Mouse (Mus musculus): ENCODE data around the gene Celf6.

The Celf6 gene

DNA sequence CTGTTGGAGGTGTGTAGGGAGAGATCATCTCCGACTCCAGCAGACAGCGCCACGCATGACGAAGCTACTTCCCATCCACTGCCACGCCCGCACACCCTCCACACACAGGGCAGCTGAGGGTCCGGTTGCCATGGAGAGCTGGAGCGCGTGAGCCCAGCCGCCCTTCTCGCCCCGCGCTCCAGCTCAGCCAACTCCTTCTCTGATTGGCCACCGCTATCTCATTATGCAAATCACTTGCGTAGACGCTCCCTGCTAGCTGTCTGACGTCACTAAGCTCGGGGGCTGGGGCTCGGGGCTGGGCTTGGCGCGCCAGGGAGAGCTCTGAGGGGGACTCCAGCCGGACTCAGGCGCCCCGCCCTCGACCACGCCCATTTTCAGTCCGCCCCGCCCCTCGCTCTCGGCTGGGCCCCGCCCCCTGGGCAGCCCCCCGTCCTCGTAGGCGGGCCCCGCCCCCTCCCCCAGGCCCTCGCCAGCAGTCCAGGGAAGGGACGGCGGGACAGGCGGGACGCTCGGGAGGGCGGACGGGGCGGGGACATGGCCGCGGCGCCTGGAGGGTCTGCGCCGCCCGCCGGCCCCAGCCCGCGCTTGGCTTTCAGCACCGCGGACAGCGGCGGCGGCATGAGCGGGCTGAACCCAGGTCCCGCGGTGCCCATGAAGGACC is at the start of gene Celf6:
Gene Celf6, plus strand, starts transcription at position 74 of the 661 bp plus-strand sequence.
- DNase-seq: peak; percentile 73 to 84

DNA sequence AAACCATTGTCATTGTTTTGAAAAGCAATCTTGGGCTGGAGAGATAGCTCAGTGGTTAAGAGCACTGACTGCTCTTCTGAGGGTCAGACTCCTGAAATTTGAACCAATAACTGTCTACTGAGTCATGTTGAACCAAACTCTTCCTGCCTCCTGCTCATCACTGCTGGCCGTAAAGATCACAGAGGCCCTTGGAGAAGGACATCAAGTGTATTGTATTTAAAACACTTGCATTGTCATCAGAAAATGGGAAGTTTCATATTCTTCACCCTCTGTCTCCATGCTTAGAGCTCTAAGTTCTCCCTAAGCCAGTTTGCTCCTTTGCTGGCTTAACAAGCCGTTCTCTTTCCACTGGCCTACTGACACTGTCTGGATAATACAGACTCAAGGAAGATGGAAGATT is 49.4 kb upstream of the Celf6 start:
- DNase-seq: no peak

DNA sequence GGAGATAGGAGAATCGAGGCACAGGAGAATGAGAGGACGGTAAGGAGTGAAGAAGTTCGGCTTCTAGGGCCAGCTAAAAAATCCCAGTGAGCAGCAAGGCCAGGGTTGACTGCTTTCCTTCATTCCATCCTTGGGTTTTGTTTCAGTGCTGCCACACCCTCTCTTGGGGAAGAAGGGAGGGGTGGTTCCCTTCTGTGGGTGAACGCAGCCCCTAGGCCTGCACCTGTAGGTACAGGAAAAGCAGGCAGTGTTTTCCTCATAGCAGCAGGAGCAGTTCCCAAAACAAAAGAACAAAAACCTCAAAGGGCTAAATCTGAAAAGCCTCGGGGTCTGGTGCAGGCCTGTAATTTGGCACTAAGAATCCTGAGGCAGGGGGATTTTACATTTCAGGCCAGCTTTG is 46.1 kb upstream of the Celf6 start:
- no peak for DNase-seq

DNA sequence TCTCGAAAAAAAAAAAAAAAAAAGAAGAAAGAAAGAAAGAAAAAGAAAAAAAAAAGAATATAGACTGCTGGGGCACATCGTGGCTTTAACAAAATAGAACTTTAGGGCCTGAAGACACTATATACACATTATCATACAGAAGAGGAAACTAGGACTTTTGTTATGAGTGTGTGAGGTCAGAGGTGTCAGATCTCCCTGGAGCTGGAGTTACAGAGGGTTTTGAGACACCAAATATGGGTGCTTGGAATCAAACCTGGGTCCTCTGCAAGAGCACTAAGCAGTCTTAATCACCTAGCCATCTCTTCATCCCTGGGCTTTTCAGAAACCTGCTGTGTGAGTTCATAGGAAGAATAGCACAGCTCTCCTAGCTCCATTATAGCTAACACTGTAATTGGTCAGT is 44.3 kb upstream of the Celf6 start:
- DNase-seq: no peak

DNA sequence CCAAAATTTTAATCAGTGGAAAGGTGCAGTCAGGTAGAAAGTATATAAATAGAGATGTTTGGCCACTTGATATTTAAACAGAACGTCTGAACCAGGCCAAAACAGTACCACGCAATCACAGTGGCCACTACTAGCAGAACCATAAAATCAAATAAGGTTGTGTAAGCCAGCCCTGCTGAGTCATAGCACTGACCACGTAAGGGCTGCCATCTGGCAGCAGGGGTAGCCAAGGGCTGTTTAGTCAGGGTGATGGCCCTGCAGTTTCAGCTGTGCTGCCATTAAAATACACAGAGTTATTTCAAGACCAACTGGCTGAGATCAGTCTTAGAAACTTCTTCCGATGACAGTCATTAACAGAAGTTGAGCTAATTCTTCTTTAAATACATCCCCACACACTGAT is 43.8 kb upstream of the Celf6 start:
- DNase-seq: no peak

DNA sequence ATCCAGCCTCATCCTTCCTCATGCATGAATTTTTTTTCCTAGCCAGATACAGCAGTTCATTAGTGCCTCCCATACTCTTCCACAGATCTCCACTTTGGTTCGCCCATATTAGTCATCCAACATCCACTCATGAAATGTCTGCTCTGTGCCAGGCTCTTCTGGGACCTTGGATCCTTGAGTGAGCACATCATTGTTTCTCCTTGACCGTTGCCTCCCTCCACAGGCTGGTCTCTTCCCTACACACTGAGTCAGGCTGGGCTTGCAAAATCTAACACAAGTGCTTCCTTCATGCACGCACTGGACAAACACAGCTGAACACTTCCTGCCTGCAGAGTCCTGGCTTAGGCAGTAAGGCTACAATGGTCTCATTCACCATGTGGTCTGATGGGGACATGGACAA is 40.1 kb upstream of the Celf6 start:
- no peak for DNase-seq

DNA sequence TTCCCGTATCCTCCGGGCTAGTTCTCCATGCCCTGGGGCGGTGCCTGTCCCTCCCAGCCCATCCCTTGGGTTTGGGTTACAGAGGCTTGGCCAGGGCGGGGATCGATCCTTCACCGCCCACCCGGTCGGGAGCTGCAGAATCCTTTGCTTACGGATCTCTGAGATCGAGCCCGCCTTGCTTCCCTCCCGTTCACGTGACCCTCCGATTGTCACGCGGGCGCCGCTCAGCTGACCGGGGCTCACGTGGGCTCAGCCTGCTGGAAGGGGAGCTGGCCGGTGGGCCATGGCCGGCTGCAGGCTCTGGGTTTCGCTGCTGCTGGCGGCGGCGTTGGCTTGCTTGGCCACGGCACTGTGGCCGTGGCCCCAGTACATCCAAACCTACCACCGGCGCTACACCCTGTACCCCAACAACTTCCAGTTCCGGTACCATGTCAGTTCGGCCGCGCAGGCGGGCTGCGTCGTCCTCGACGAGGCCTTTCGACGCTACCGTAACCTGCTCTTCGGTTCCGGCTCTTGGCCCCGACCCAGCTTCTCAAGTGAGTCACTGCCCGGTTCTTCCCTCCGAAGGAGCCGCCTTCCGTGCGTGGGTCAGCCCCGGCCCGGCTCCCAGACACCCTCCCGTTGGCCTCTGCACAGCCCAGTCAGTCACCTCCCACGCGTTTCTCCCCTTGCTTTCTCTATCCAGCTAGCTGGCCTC is 38.1 kb upstream of the Celf6 start, which contains the start of the genes Hexa and Tmem202:
Gene Hexa, plus strand, starts transcription at position 100 of the 697 bp plus-strand sequence.
Gene Tmem202, minus strand, starts transcription at position 407 of the 697 bp plus-strand sequence.
- DNase-seq: peak; percentile 81 to 90

DNA sequence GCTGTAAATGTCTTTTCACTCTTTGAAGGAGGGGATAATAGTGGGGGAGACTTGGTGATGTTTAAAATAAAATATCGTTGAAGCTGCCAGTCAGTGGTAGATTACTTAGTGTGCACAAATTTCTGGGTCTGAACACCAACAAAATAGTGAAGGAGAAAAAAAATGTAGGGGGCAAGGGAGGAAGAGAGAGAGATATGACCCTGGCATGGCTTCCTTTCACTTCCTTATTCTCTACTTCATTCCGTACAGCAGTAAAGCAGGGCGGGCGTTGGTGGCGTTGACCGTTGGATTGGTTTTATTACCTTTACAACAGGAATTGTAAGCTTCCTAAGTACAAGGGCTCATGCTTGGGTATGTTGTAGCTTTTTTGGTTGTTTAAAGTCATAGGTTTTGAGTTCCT is 36.1 kb upstream of the Celf6 start:
- DNase-seq: no peak

DNA sequence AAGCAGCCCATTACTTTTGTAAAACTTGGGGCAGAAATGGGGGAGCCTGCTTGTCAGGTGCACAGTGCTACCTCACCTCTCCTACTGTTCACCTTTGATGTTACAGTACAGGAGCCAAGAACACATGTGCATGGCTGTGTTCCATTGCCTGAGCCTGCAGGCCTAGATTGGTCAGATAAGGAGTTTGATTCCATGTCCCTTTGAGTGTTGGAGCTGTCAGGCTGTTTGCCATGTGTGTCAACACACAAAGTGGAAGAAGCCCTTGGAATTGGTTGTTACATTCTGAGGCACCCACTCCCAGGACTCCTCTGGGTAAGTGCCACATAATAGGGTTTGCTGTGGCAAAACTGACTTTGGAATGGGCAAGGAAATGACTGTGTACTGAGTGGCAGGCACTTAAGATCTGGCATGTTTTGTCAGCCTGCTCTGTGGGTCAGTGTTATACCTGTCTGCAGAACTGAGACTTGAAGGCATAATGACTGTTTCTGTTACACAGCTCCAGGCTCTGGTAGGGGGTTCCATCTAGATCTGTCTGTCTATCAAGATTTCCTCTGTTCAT is 34.9 kb upstream of the Celf6 start:
- no peak for DNase-seq

DNA sequence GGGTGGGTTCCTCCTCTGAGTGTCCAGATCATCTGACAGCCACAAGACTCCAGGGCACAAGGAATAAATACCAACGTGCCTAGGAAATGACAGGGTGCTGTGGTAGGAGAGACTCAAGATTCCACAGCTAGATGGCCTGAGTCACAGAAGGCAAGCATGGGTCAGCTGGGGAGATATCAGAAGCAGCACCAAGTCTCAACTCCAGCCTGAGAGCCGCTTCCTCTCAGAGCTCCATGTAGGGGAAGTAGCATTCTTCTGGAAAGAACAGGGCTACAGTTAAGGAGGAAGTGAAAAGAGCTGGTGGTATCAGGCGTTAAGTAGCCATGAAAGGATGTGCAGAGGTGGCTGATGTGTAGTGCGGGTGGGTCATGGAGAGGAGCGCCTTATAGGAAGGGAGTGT is 33.0 kb upstream of the Celf6 start:
- DNase-seq: no peak

DNA sequence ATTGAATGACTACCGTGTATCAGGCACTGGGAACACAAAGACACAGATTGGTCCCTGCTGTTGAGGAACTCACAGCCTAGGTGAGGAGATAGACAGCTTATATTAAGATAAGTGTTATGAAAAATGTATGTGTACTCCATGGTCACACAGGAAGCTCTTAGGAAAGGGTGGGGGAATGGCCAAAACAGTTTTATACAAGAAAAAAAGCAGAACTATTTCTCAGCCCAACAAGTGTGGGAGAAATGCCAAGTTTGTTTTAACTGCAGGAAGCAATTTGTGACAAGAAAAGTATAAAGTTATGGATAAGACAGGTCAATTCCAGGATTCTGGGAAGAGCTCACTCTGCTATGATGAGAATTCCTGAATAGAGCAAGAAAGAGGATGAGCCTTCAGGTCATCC is 29.8 kb upstream of the Celf6 start:
- DNase-seq: no peak

DNA sequence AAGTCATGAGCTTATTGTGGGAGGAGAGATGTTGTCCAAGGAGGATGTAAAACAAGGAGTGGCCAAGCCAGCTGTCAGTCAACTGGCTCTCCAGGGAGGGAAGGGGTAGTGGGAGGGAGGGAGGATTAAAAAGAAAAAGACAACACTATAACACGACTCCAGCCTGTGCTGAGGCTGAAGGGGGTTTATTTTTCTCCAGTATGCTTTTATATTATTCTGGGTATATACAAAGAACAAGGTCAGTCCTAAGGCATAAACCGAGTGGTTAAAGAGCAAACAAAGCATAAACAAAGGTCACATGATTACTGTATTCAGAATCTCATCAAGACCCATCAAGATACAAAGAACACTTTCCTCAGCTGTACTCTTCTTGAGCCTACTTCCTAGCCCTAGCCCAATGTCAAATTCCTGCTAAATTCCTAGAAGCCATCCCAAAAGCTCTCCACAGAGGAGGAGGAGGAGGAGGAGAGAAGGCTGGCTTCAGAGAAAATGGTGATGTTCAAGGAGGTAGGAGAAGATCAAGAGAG is 28.7 kb upstream of the Celf6 start:
- no peak for DNase-seq

DNA sequence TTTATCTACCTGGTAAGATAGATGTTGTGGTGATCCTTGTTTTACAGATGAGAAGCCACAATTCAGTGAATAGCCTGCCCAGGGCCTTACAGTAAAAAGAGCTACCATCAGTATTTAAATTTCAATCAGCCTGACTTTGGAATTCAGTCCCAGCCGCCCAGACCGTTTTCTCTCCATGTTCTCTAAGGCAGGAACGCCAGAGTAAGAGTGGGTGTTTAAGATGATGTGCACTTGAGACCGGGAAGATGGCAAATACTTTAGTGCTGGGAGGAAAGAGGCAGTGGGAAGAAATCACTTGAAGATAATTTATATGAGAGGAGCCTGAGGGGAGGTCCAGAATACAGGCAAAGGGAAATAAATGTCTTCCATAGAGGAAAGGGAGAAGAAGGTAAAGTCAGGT is 27.6 kb upstream of the Celf6 start:
- no peak for DNase-seq

DNA sequence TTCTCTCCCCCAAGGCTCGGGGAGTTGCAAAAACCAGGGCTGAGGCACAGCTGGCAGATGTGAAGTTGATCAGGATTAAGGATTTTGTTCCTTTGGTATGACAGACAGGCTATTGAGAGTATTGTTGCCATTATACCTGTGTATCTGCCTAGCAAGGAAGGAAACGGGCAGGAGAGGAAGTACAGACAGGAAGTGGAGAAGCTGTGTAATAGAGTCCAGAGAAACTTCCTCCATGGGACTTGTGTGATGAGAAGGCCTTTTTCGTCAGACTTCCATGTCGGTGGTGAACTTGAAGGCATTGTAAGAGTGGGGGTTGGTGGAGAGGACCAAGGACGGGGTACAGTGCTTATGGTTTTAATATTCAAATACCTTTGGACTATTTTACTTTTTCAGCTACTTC is 26.7 kb upstream of the Celf6 start:
- DNase-seq: no peak

DNA sequence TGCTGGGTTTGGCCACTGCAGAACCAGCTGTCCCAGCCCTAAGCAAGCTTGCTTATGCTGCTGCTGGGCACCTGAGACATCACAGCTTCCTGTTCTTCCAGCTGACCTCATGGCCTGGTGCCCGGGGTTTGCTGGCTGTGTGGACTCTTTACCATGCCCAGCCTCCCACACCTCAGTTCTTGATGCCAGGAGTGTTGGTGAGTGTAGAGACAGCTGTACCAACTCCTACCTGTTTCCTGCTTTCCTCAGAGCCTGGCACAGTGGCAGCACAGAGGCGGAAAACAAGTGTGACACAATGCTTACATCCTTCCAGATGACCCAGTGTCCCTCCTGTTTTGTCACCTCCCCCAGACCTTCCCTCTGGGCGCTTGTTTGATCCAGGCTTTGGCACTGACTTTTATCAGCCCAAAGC is 26.1 kb upstream of the Celf6 start:
- DNase-seq: peak; percentile 56 to 71

DNA sequence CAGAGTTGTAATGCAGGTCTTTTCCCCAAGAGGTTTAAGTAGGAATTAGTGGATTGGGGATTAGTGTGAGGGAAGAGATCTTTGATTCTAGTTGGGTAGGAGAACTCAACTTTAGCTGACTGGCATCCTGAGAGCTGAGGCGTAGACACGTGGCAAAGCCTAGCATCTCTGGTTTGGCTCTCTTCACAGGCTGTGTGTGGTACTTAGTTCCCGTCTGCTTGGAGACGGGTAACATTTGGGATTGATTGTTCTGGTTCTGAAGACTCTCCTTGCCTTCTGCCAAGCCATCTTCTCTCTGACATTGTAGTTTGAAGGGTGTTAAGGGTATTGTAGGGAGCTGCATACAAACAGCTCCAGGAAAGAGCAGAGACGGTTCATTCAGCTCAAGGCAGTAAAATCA is 25.1 kb upstream of the Celf6 start:
- no peak for DNase-seq

DNA sequence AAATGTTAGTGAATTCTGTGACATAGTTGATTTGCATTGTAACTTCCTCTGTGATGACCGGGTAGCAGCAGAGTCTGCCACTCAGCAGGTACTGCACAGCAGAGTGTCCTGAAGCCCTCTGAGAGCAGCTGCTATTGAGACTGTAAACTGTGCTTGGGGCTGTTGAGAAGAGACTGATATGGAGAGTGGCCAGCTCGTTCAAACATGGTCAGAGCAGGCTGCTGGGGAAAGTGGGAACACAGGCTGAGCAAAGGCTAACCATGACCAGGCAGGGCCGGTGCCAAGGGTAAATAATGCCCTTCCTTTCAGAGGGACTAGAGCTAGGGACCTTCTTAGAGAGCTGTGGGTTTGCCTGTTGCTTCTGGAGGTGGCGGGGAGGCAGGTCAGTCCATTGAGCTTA is 24.0 kb upstream of the Celf6 start:
- no peak for DNase-seq

DNA sequence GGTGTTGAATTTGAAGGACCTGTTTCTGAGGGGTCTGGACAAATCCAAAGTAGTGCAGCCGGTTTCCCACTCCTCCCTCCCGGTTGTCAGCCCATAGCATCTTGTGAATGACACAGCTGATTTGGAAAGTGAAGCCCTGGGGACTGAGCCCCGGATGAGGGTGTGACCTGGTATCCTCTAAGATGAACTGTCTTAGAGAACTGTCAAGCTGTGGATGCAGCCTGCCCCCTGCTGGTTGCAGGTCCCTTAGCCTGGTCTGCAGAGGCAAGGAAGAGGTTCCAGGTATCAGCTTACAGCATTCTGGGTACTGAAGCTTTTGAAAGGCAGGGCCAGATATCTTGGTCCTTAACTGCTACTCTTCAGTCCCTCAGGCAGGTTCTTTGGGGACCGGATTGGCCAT is 12.1 kb upstream of the Celf6 start:
- peak; percentile 79 to 84 for DNase-seq

DNA sequence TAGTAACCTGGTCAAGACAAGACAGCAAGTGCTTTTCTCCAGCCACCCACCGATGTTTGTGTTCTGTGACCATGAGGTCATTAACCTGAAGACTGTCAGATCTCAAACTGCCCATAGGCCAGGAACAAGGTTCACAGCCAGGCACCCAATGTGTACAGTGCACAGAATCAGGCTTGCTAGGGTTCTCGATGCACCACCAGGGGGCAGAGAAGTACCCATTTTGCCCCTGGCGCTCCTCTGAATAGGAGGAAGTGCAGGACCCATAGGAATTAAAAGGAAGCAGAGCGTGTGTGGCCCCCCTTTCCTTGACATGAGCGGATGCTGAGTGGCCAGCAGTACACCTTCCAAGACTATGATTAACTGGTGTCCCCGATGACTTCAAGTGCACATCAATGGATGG is 10.6 kb upstream of the Celf6 start:
- DNase-seq: peak; percentile 73 to 78

DNA sequence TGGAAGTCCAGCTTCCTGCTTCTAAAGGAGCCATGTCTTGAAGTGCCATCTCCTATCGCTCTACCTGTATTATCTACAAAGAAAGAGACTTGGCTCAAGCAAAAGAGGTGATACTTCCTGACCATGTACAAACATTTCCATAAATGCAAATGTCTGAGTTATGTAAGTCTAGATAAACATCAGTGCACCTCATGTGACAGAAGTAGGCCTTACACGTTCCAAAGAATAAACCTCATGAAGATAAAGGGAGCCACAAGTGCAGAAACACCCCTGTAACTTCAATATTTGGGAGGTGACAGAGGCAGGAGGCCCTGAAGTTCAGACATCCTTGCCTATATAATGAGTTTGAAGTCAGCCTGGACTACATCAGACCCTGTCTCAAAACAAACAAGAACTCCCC is 5.9 kb upstream of the Celf6 start:
- no peak for DNase-seq

DNA sequence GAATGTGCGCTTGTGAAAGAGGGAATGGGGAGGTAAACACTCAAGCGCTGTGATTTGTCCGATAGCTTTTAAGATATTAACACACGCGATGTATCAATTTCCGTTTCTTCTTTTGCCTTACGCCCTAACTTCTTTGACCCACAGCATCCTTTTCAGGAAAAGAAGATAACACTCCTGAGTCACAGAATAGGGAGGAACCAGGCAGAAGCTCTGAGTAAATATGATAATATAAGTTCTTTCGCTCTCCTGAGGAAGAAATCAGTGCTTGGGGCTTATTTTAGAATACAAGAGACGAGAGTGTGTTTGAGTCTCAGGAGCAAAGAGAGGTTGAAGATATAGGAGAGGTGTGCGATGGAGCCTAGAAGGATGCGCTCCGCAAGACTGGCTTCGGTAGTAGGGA is 316 bp upstream of the Celf6 start:
- DNase-seq: no peak

DNA sequence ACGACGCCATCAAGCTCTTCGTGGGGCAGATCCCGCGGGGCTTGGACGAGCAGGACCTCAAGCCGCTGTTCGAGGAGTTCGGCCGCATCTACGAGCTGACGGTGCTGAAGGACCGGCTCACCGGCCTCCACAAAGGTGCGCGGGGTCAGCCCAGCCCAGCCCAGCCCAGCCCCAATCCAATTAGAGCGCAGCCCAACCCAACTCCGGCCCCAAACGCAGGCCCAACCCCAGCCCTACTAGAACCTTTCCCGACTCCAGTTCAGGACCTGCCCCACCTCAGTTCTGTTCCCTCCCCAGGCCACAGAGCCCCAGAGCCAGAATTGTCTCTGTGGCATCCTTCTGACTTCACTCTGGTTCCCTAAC is 769 bp downstream of the Celf6 start:
- no peak for DNase-seq

DNA sequence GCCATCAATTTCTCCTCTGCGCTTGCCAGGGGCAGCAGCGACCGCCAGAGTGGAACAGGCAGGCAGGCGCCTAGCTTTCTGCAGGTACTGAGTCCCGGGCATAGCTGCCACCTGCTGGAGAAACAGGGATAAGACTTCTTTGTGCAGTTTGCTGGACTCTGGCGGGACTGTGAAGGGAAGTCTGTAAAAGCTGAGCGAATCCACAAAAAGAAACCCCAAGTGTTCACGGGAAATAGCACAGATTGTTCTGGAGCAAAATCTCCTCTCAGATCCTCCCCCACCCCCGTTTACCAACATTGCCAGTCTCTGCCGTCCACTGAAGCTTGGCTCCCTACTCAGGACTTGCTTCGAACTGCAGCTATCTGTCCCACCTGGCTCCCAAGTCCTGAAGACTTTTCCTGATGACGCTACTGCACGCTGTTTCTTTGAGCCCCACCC is 7.2 kb downstream of the Celf6 start:
- peak; percentile 75 to 76 for DNase-seq

DNA sequence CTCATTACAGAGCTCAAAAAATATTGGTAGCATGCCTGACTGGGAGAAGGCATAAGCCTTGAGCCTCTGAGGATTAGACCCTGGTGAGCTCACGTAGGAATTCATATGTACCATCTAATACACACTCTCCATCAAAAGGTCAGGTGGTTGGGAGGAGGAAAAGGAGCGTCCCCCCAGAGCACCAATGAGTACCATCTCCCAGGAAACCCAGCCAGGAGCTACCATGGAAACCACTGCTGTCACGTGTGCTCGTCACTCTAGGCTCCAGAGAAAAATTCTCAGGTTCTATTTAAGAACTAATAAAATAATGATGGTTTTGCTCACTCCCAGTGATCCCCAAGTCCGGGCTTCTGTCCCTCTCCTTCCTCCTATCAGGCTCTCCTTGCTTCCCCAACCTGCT is 10.5 kb downstream of the Celf6 start:
- DNase-seq: no peak

Data from kidney, postnatal 25 days (tissue).